Mouse (Mus musculus) hindbrain, embryonic 13.5 days (tissue): Measurements from ENCODE around the gene Vars. TPM values are rescaled to one million over a fixed set of nuclear protein-coding genes. Genes with fewer than 3 reads are reported as not detected.
"Not testable (repeated sequence)": the region's sequence is repeated elsewhere in the genome, so short reads cannot be mapped to it uniquely, and the experiment has no call there.

Source experiments
- ATAC-seq: fragments of 200-750 bp; cut with Nextera tagmentation; 2 replicates; pipeline ENCODE4 v1.8.0; 2017; ENCODE audit warnings: moderate TSS enrichment; ENCODE audit not compliant: low FRiP score
- H3K27ac ChIP-seq: fragments of 300-500 bp; sonication (generic); 2 replicates; pipeline ENCODE4 v1.5.1; 2015; ENCODE audit warnings: inconsistent platforms, mild to moderate bottlenecking, moderate library complexity
- H3K27me3 ChIP-seq: fragments of 300-500 bp; sonication (generic); 2 replicates; pipeline ENCODE4 v1.6.1; 2015; ENCODE audit warnings: mild to moderate bottlenecking, inconsistent platforms
- H3K36me3 ChIP-seq: fragments of 300-500 bp; sonication (generic); 2 replicates; pipeline ENCODE4 v1.6.1; 2015; ENCODE audit warnings: mild to moderate bottlenecking, inconsistent platforms
- H3K4me1 ChIP-seq: fragments of 300-500 bp; sonication (generic); replicated peaks from 2 replicates; pipeline ENCODE4 v1.6.1; 2015; ENCODE audit warnings: inconsistent platforms
- H3K4me2 ChIP-seq: fragments of 300-500 bp; sonication (generic); 2 replicates; pipeline ENCODE4 v1.6.1; 2015; ENCODE audit warnings: inconsistent platforms, mild to moderate bottlenecking, moderate library complexity
- H3K4me3 ChIP-seq: fragments of 300-500 bp; sonication (generic); 2 replicates; pipeline ENCODE4 v1.5.1; 2015; ENCODE audit warnings: mild to moderate bottlenecking, inconsistent platforms
- H3K9ac ChIP-seq: fragments of 300-500 bp; sonication (generic); 2 replicates; pipeline ENCODE4 v1.6.1; 2015; ENCODE audit warnings: mild to moderate bottlenecking, inconsistent platforms
- H3K9me3 ChIP-seq: fragments of 300-500 bp; sonication (generic); 2 replicates; pipeline ENCODE4 v1.6.1; 2016; ENCODE audit warnings: inconsistent platforms
- WGBS: fragments of 180-500 bp; shearing (Covaris S2); methylation state at CpG from one replicate; pipeline ENCODE4 v1.1.7; 2015; 5-methylcytosine and 5-hydroxymethylcytosine counted together
- polyA plus RNA-seq: library from polyadenylated mRNA; unstranded; fragments of >200 nt; fragmentation: Nextera tagmentation; extraction: Ambion mirVana; gene quantifications from 2 replicates; pipeline ENCODE4 v1.2.1, GENCODE M21; 2015

The Vars gene
- polyA plus RNA-seq, 1 experiment from 2014 or later = 57.3 TPM

GRCm38 (mm10) chr17:34959881-34960515, 40.8 kb upstream of the Vars start:
- no peaks in the 10 kb centered on the region for H3K36me3 ChIP-seq
- H3K4me1 ChIP-seq = peaks cover 11% of the 10 kb centered on the region
- ATAC-seq = 0 out of 2 replicates have a peak, but pooled peaks have one; percentile 7
- H3K9ac ChIP-seq = peak overlapping the region; percentile 56; the same call in 1 of the 2 replicates
- H3K27ac ChIP-seq = no peak overlapping the region
- peak overlapping the region; percentile 44 for H3K4me3 ChIP-seq
- peak overlapping the region; percentile 71 for H3K4me2 ChIP-seq
- H3K9me3 ChIP-seq = no peaks in the 10 kb centered on the region
- H3K27me3 ChIP-seq = peaks cover 63% of the 10 kb centered on the region
- WGBS = 14% methylated on average over 12 of the region's 12 CpGs

GRCm38 (mm10) chr17:34960702-34961493, 39.9 kb upstream of the Vars start:
- peaks cover 63% of the 10 kb centered on the region for H3K27me3 ChIP-seq
- no peak overlapping the region for H3K4me3 ChIP-seq
- H3K4me1 ChIP-seq = peaks cover 11% of the 10 kb centered on the region
- no peaks in the 10 kb centered on the region for H3K36me3 ChIP-seq
- no peak for ATAC-seq
- H3K9me3 ChIP-seq = no peaks in the 10 kb centered on the region
- H3K9ac ChIP-seq = no peak overlapping the region
- H3K4me2 ChIP-seq = no peak overlapping the region
- no peak overlapping the region for H3K27ac ChIP-seq

DNA sequence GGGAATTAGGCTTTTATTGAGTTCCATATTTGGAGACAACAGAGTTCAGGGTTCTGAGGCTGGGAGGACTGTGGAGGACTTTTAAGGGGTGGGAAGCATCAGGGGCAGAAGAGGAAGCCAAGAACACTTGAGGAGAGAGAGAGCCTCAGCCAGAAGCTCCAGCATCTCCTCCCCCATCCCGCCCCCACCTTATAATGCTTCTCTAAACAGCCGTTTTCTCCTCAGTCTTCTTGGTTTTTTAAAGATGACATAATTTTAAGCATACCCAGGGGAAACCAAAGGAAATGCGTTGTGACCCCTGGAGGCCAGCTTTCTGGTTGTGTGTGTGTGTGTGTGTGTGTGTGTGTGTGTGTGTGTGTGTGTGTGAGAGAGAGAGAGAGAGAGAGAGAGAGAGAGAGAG, 38.7 kb upstream of the Vars start:
- Histone ChIP-seq H3K4me2 (no peak overlapping the region), H3K9me3 (no peaks in the 10 kb centered on the region), H3K27ac (no peak overlapping the region), H3K4me3 (no peak overlapping the region), H3K9ac (no peak overlapping the region), H3K4me1 (peaks cover 11% of the 10 kb centered on the region), H3K27me3 (peaks cover 62% of the 10 kb centered on the region), H3K36me3 (no peaks in the 10 kb centered on the region)
- ATAC-seq = no peak
- WGBS = 37% methylated on average over 3 of the region's 3 CpGs

DNA sequence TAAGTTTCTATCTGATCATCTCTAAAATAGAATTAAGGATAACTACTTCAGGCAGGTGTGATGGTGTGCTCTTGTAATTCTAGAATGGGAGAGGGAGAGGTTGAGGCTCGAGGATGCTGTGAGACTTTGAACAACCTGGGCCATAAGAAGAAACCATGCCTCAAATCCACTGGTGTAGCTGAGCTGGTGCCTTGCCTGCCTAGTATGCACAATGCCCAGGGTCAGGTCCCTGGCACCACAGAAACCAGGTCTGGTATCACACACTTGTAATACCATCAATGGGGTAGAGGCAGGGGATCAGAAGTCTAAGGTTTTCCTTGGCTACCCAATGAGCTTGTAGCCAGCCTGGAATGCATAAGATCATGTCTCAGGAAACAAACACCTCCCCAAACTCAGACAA, 37.9 kb upstream of the Vars start:
- no peaks in the 10 kb centered on the region for H3K36me3 ChIP-seq

DNA sequence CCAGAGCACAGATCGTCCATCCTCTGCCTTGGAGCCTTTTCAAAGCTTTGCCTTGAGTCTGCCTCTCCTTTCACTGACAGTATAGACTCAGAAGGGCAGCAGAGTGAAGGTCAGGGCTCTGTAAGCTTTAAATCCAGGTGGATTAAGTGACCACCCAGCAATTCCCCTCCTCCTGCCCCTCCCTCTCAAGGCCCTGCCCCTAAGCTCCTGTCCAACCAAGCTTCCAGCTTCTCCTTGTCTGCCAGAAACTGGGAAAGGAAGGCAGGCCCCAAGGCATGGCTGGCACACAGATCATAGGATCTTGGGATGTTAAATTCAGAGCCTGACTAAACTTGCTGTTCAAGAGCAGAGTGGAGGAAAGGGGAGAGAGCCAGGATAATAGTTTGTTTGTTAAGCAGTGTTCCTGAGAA, 36.1 kb upstream of the Vars start:
- Histone ChIP-seq H3K4me2 (no peak overlapping the region), H3K4me3 (no peak overlapping the region), H3K4me1 (peaks cover 7% of the 10 kb centered on the region), H3K36me3 (no peaks in the 10 kb centered on the region), H3K9me3 (no peaks in the 10 kb centered on the region), H3K27ac (no peak overlapping the region), H3K27me3 (peaks cover 84% of the 10 kb centered on the region), H3K9ac (peak overlapping the region; percentile 46; the same call in 1 of the 2 replicates)
- ATAC-seq = no peak
- WGBS = 16% methylated on average over 1 of the region's 1 CpGs

More for the DNA sequence above, 37.9 kb upstream of the Vars start:
- H3K9me3 ChIP-seq = no peaks in the 10 kb centered on the region
- H3K4me3 ChIP-seq = no peak overlapping the region
- peaks cover 11% of the 10 kb centered on the region for H3K4me1 ChIP-seq
- no peak overlapping the region for H3K9ac ChIP-seq
- H3K27ac ChIP-seq = no peak overlapping the region
- ATAC-seq = no peak
- 67% methylated on average over 1 of the region's 1 CpGs for WGBS
- H3K4me2 ChIP-seq = no peak overlapping the region
- peaks cover 69% of the 10 kb centered on the region for H3K27me3 ChIP-seq

DNA sequence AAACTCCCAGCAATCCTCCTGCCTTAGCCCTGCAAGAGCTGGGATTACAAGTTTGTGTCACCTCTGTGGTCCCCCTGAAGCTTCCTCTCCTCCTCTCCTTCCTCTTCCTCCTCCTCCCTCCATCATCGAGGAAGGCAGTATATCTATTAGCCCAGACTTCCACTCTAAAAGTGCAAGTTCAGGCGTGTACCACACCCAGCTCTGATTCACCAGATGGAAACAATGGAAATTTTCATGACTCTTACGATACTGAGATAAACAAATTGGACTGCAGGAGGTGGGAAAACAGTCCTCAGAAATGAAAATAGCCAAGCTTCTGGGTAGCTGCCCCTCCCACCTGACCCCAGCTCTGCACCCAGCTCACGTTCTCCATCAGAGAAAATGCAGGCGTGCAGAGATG, 35.2 kb upstream of the Vars start:
- no peaks in the 10 kb centered on the region for H3K9me3 ChIP-seq
- 84% methylated on average over 5 of the region's 5 CpGs for WGBS

DNA sequence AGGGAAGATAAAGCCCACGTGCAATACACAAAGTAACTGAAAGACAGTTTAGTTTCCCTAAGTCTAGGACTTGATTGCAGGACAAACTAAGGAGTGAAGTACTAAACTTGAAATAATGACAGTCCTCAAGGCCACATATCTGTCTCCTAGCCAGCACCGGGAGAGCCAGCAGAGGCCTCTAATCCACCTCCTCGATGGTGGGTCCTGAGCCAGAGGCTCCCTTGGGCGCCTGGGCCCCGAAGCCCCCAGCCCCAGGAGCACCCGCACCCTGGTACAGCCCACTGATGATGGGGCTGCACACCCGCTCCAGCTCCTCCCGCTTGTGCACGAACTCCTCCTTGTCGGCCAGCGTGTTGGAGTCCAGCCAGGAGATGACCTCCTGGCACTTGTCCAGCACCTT, 31.0 kb upstream of the Vars start, which contains the start of gene Gm20481:
Gene Gm20481, plus strand, starts transcription at position 91 of the 400 bp plus-strand sequence.
- not testable (repeated sequence) for H3K27ac ChIP-seq, H3K4me1 ChIP-seq, H3K4me3 ChIP-seq, ATAC-seq, H3K9ac ChIP-seq, H3K4me2 ChIP-seq, H3K9me3 ChIP-seq, H3K36me3 ChIP-seq
- H3K27me3 ChIP-seq = peaks cover 64% of the 10 kb centered on the region
- 69% methylated on average over 6 of the region's 11 CpGs for WGBS

More for the DNA sequence above, 35.2 kb upstream of the Vars start:
- Histone ChIP-seq H3K4me1 (no peaks in the 10 kb centered on the region), H3K4me2 (no peak overlapping the region), H3K9ac (no peak overlapping the region), H3K27ac (no peak overlapping the region), H3K36me3 (no peaks in the 10 kb centered on the region), H3K4me3 (no peak overlapping the region), H3K27me3 (peaks cover 83% of the 10 kb centered on the region)
- ATAC-seq = no peak

DNA sequence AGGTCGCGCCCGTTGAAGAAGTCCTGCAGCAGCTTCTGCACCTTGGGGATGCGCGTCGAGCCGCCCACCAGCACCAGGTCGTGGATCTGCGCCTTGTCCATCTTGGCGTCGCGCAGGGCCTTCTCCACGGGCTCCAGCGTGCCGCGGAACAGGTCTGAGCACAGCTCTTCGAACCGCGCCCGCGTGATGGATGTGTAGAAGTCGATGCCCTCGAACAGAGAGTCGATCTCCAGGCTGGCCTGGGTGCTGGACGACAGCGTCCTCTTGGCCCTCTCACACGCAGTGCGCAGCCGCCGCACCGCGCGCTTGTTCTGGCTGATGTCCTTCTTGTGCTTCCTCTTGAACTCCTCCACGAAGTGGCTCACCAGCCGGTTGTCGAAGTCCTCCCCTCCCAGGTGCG, 29.9 kb upstream of the Vars start:
- peaks cover 54% of the 10 kb centered on the region for H3K27me3 ChIP-seq
- 37% methylated on average over 30 of the region's 37 CpGs for WGBS
- not testable (repeated sequence) for H3K36me3 ChIP-seq, H3K4me1 ChIP-seq, H3K4me2 ChIP-seq, H3K27ac ChIP-seq, H3K9me3 ChIP-seq, H3K4me3 ChIP-seq, ATAC-seq, H3K9ac ChIP-seq

DNA sequence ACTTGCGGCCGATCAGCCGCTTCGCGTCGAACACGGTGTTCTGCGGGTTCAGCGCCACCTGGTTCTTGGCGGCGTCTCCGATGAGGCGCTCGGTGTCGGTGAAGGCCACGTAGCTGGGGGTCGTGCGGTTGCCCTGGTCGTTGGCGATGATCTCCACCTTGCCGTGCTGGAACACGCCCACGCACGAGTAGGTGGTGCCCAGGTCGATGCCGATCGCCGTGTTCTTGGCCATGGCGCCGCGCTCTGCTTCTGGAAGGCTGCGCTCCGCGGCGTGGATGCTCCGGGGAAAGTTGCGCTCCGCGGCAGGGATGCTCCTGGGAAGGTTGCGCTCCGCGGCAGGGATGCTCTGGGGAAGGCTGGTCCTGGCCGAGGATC, 29.1 kb upstream of the Vars start:
- 8% methylated on average over 23 of the region's 43 CpGs for WGBS
- Histone ChIP-seq H3K4me3 (peak overlapping the region; percentile 41), H3K4me2 (peak overlapping the region; percentile 58), H3K27me3 (peaks cover 48% of the 10 kb centered on the region)
- H3K9ac ChIP-seq, H3K27ac ChIP-seq, H3K9me3 ChIP-seq, H3K36me3 ChIP-seq, H3K4me1 ChIP-seq: not testable (repeated sequence)
- peak; percentile 62 for ATAC-seq

- Histone ChIP-seq H3K9ac (peak within 1 kb of the TSS; percentile 35; the same call in 1 of the 2 replicates), H3K27me3 (peaks cover 46% of the 10 kb centered on the region), H3K4me2 (peak within 1 kb of the TSS; percentile 58), H3K4me3 (peak within 1 kb of the TSS; percentile 41)
- H3K27ac ChIP-seq, H3K9me3 ChIP-seq, H3K36me3 ChIP-seq, H3K4me1 ChIP-seq: not testable (repeated sequence)
- peak; percentile 94 for ATAC-seq
- WGBS = under 1% methylated on average over 30 of the region's 33 CpGs
Observed at GRCm38 (mm10) chr17:34972069-34972749, 28.6 kb upstream of the Vars start, which contains the start of the genes Hspa1a and Hspa1l. TSS of gene Hspa1a (minus strand) at chr17:34972156. TSS of gene Hspa1l (plus strand) at chr17:34972703.

GRCm38 (mm10) chr17:34975581-34976492, 24.9 kb upstream of the Vars start:
- Histone ChIP-seq H3K9ac (no peak overlapping the region), H3K4me2 (no peak overlapping the region), H3K9me3 (no peaks in the 10 kb centered on the region), H3K4me1 (peaks cover 15% of the 10 kb centered on the region), H3K4me3 (no peak overlapping the region), H3K36me3 (no peaks in the 10 kb centered on the region; the same call in 1 of the 2 replicates), H3K27ac (no peak overlapping the region), H3K27me3 (peaks cover 14% of the 10 kb centered on the region; the same call in 1 of the 2 replicates)
- ATAC-seq = no peak
- 74% methylated on average over 3 of the region's 3 CpGs for WGBS
